Mouse (Mus musculus) liver, embryonic 12.5 days (tissue): Measurements from ENCODE around the gene Psmc3. TPM values are rescaled to one million over a fixed set of nuclear protein-coding genes. Genes with fewer than 3 reads are reported as not detected.
A peak's percentile ranks its signal among the peaks of the same experiment; 100 is the strongest.
"Not testable (repeated sequence)": the region's sequence is repeated elsewhere in the genome, so short reads cannot be mapped to it uniquely, and the experiment has no call there.

Experiments used
- ATAC-seq: fragments of 200-750 bp; cut with Nextera tagmentation; 2 replicates; pipeline ENCODE4 v1.8.0; 2017; ENCODE audit warnings: moderate number of reproducible peaks, mild to moderate bottlenecking, moderate library complexity
- H3K27ac ChIP-seq: fragments of 300-500 bp; sonication (generic); 2 replicates; pipeline ENCODE4 v1.5.1; 2016; ENCODE audit warnings: mild to moderate bottlenecking
- H3K27me3 ChIP-seq: fragments of 300-500 bp; sonication (generic); replicated peaks from 2 replicates; pipeline ENCODE4 v1.6.1; 2016; ENCODE audit warnings: mild to moderate bottlenecking, moderate library complexity
- H3K36me3 ChIP-seq: fragments of 300-500 bp; sonication (generic); 2 replicates; pipeline ENCODE4 v1.6.1; 2016; ENCODE audit warnings: mild to moderate bottlenecking, moderate library complexity
- H3K4me1 ChIP-seq: fragments of 300-500 bp; sonication (generic); 2 replicates; pipeline ENCODE4 v1.6.1; 2016
- H3K4me2 ChIP-seq: fragments of 300-500 bp; sonication (generic); 2 replicates; pipeline ENCODE4 v1.6.1; 2016; ENCODE audit warnings: mild to moderate bottlenecking, moderate library complexity
- H3K4me3 ChIP-seq: fragments of 300-500 bp; sonication (generic); 2 replicates; pipeline ENCODE4 v1.5.1; 2016; ENCODE audit warnings: mild to moderate bottlenecking, moderate library complexity
- H3K9ac ChIP-seq: fragments of 300-500 bp; sonication (generic); 2 replicates; pipeline ENCODE4 v1.6.1; 2016; ENCODE audit warnings: mild to moderate bottlenecking, moderate library complexity
- H3K9me3 ChIP-seq: fragments of 300-500 bp; sonication (generic); replicated peaks from 2 replicates; pipeline ENCODE4 v1.6.1; 2016; ENCODE audit warnings: mild to moderate bottlenecking, moderate library complexity
- WGBS: fragments of 180-500 bp; shearing (Covaris S2); methylation state at CpG from one replicate; pipeline ENCODE4 v1.1.7; 2016; ENCODE audit not compliant: insufficient replicate concordance; 5-methylcytosine and 5-hydroxymethylcytosine counted together
- polyA plus RNA-seq: library from polyadenylated mRNA; unstranded; fragments of >200 nt; fragmentation: Nextera tagmentation; extraction: Ambion mirVana; gene quantifications from 2 replicates; pipeline ENCODE4 v1.2.1, GENCODE M21; 2016

The Psmc3 gene
- polyA plus RNA-seq, 1 experiment from 2014 or later, result 223 TPM

DNA sequence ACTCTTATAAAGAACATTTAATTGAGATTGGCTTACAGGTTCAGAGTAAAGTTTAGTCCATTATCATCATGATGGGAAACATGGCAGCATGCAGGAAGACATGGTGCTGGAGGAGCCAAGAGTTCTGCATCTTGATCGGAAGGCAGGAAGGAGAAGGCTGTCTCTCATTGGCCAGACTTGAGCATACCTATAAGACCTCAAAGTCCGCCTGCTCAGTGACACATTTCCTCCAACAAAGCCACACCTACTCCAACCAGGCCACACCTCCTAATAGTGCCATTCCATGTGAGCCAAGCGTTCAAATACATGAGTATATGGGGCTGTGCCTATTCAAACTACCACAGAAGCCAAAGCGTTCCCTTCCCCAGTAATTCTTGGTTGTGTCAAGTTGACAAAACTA lies 22.6 kb upstream of the Psmc3 start:
- H3K4me1 ChIP-seq, result peaks cover 45% of the 10 kb centered on the region
- no peaks in the 10 kb centered on the region for H3K27me3 ChIP-seq
- H3K36me3 ChIP-seq, result 0 out of 2 replicates have a peak, but pooled peaks cover 3% of the 10 kb centered on the region
- H3K9me3 ChIP-seq, result no peaks in the 10 kb centered on the region
- no peak overlapping the region for H3K9ac ChIP-seq
- WGBS, result 72% methylated on average over 4 of the region's 4 CpGs
- no peak for ATAC-seq
- no peak overlapping the region for H3K4me2 ChIP-seq
- no peak overlapping the region for H3K4me3 ChIP-seq
- H3K27ac ChIP-seq, result no peak overlapping the region

DNA sequence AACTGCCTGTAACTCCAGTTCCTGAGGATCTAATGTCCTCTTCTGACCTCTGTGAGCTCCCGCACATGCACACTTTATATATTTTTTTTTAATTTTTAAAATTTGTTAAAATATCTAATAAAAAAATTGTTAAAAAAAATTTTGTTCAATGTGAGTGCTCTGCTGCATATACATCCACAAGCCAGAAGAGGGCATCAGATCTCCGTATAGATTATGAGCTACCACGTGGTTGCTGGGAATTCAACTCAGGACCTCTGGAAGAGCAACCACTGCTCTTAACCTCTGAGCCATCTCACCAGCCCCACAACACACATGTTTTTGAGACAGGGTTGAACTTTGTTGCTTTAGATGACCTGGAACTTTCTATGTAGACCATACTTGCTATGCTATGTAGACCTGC lies 20.8 kb upstream of the Psmc3 start:
- Histone ChIP-seq H3K9me3 (no peaks in the 10 kb centered on the region), H3K27ac (no peak overlapping the region), H3K4me1 (peaks cover 27% of the 10 kb centered on the region), H3K36me3 (0 out of 2 replicates have a peak, but pooled peaks cover 3% of the 10 kb centered on the region), H3K4me3 (no peak overlapping the region), H3K9ac (no peak overlapping the region), H3K27me3 (no peaks in the 10 kb centered on the region), H3K4me2 (no peak overlapping the region)
- WGBS, result 13% methylated on average over 3 of the region's 3 CpGs
- ATAC-seq, result no peak

GRCm38 (mm10) chr2:91035385-91035784 lies 18.4 kb upstream of the Psmc3 start, which contains the start of gene Rapsn:
TSS of gene Rapsn (plus strand) at chr2:91035620.
- ATAC-seq, result no peak
- H3K36me3 ChIP-seq, result no peaks in the 10 kb centered on the region

DNA sequence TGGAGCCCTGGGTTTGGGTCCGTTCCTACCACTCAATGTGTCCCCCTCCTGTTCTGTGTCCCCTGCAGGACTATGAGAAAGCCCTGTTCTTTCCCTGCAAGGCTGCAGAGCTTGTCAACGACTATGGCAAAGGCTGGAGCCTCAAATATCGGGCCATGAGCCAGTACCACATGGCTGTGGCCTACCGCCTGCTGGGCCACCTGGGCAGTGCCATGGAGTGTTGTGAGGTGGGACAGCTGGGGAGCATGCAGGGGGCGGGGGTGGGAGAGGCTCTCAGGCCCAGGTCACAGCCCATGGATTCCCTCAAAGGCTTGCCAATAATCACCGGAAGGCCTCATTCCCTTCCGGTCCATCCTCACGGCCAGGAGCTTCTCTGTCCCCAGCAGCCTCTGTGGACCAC lies 12.0 kb upstream of the Psmc3 start:
- no peak for ATAC-seq
- no peak overlapping the region for H3K9ac ChIP-seq
- no peaks in the 10 kb centered on the region for H3K27me3 ChIP-seq
- peaks cover 39% of the 10 kb centered on the region for H3K4me1 ChIP-seq
- H3K9me3 ChIP-seq, result no peaks in the 10 kb centered on the region
- no peaks in the 10 kb centered on the region for H3K36me3 ChIP-seq
- 71% methylated on average over 8 of the region's 8 CpGs for WGBS
- no peak overlapping the region for H3K4me3 ChIP-seq
- no peak overlapping the region for H3K4me2 ChIP-seq
- 0 out of 2 replicates have a peak overlapping the region, but pooled peaks have one; percentile 1 for H3K27ac ChIP-seq

More at GRCm38 (mm10) chr2:91035385-91035784, 18.4 kb upstream of the Psmc3 start, which contains the start of gene Rapsn:
- WGBS, result 72% methylated on average over 9 of the region's 9 CpGs
- Histone ChIP-seq H3K9ac (no peak within 1 kb of the TSS), H3K4me2 (no peak within 1 kb of the TSS), H3K27me3 (no peaks in the 10 kb centered on the region), H3K9me3 (no peaks in the 10 kb centered on the region), H3K27ac (no peak within 1 kb of the TSS), H3K4me1 (peaks cover 11% of the 10 kb centered on the region), H3K4me3 (no peak within 1 kb of the TSS)

DNA sequence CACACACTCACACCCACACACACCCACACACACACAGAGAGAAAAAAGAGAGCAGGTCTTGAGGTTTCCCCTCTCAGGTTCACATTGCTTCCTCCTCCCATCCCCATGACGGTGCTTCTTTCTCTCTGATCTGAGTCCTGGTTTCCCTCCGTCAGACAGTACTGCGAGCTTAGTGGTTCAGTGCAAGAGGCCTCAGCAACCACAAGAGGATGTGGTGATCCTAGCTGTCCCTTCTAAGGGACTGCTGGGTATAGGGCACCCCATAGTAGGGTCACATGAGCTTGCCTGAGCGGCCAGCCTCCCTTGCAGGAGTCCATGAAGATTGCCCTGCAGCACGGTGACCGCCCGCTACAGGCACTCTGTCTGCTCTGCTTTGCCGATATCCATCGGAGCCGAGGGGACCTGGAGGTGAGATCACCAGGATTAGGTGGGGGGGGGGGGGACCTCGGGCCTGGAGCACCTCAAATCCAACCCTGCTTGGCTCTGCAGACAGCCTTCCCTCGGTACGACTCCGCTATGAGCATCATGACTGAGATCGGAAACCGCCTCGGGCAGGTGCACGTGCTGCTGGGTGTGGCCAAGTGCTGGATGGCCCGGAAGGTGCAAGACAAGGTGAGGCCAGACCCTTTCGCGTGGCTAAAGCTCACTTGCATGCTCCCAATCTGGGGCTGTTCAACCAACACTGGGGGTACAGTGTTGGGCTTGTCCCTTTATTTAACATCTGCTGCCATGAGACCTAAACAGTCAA lies 11.0 kb upstream of the Psmc3 start:
- Histone ChIP-seq H3K27ac (no peak overlapping the region), H3K4me2 (peak overlapping the region; percentile 37), H3K4me3 (no peak overlapping the region), H3K27me3 (no peaks in the 10 kb centered on the region), H3K9me3 (no peaks in the 10 kb centered on the region), H3K36me3 (no peaks in the 10 kb centered on the region), H3K9ac (no peak overlapping the region), H3K4me1 (peaks cover 46% of the 10 kb centered on the region)
- 41% methylated on average over 21 of the region's 21 CpGs for WGBS
- peak; percentile 43 for ATAC-seq

DNA sequence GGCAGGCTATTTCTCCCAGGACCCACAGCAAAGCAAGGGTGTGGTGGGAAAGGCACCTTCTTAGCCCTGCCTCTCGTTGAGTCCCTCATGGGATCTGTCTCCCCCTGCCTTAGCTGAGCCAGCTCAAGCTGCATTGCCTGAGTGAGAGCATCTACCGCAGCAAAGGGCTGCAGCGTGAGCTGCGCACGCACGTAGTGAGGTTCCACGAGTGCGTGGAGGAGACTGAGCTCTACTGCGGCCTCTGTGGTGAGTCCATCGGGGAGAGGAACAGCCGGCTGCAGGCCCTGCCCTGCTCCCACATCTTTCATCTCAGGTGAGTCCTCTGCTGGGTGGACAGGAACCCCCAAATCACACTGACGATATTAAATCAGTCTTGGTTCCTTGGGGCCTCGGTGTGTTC lies 9.1 kb upstream of the Psmc3 start:
- no peaks in the 10 kb centered on the region for H3K9me3 ChIP-seq
- no peaks in the 10 kb centered on the region for H3K27me3 ChIP-seq
- H3K36me3 ChIP-seq, result no peaks in the 10 kb centered on the region
- no peak for ATAC-seq
- no peak overlapping the region for H3K9ac ChIP-seq
- 74% methylated on average over 13 of the region's 13 CpGs for WGBS
- peaks cover 51% of the 10 kb centered on the region for H3K4me1 ChIP-seq
- H3K4me3 ChIP-seq, result no peak overlapping the region
- H3K4me2 ChIP-seq, result no peak overlapping the region
- H3K27ac ChIP-seq, result no peak overlapping the region

DNA sequence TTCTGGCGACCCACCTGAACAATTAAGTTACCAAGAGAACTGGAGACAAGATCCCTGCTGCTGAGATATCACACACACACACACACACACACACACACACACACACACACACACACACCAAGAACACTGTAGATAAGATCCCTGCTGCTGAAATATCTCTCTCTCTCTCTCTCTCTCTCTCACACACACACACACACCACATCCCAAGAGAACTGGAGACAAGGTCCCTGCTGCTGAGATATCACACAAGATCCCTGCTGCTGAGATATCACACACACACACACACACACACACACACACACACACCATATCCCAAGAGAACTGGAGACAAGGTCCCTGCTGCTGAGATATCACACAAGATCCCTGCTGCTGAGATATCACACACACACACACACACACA lies 8.0 kb upstream of the Psmc3 start:
- not testable (repeated sequence) for H3K9me3 ChIP-seq, H3K27me3 ChIP-seq, H3K36me3 ChIP-seq, H3K4me3 ChIP-seq, H3K9ac ChIP-seq, H3K4me2 ChIP-seq
- ATAC-seq, result peak; percentile 72
- Histone ChIP-seq H3K4me1 (peaks cover 51% of the 10 kb centered on the region), H3K27ac (peak overlapping the region; percentile 57)
- WGBS, result 40% methylated on average over 1 of the region's 1 CpGs

GRCm38 (mm10) chr2:91047359-91047758 lies 6.5 kb upstream of the Psmc3 start:
- no peak overlapping the region for H3K9ac ChIP-seq
- ATAC-seq, result no peak
- H3K9me3 ChIP-seq, result no peaks in the 10 kb centered on the region
- H3K4me1 ChIP-seq, result peaks cover 57% of the 10 kb centered on the region
- no peak overlapping the region for H3K4me2 ChIP-seq
- no peaks in the 10 kb centered on the region for H3K36me3 ChIP-seq
- H3K4me3 ChIP-seq, result no peak overlapping the region
- no peaks in the 10 kb centered on the region for H3K27me3 ChIP-seq
- no peak overlapping the region for H3K27ac ChIP-seq
- WGBS, result 73% methylated on average over 9 of the region's 9 CpGs

DNA sequence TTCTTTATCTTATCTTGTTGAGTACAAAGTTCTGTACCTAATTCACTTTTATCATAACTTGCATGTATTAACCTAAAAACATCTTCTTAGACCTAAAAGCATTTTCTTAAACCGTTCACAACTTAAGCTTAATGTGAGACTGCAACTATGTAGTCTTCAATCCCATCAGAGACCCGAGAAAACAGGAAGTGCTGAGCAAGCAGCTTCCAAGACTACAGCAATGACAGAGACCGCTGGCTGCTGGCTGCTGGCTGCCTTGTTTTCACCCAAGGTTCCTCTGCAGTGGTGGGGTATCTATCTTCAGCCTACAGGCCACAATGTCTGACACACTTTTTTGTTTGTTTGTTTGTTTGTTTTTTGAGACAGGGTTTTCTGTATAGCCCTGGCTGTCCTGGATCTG lies 1.9 kb upstream of the Psmc3 start:
- no peak for ATAC-seq
- WGBS, result 35% methylated on average over 3 of the region's 3 CpGs
- H3K27ac ChIP-seq, result 0 out of 2 replicates have a peak overlapping the region, but pooled peaks have one; percentile 0
- peaks cover 21% of the 10 kb centered on the region for H3K36me3 ChIP-seq
- no peaks in the 10 kb centered on the region for H3K9me3 ChIP-seq
- 0 out of 2 replicates have a peak overlapping the region, but pooled peaks have one; percentile 11 for H3K4me2 ChIP-seq
- no peak overlapping the region for H3K4me3 ChIP-seq
- no peak overlapping the region for H3K9ac ChIP-seq
- H3K27me3 ChIP-seq, result no peaks in the 10 kb centered on the region
- H3K4me1 ChIP-seq, result peaks cover 41% of the 10 kb centered on the region

- Histone ChIP-seq H3K4me3 (peak overlapping the region; percentile 93; the same call in 1 of the 2 replicates), H3K27ac (0 out of 2 replicates have a peak overlapping the region, but pooled peaks have one; percentile 81), H3K4me2 (peak overlapping the region; percentile 84)
Observed at GRCm38 (mm10) chr2:91052752-91053151, 1.1 kb upstream of the Psmc3 start.

DNA sequence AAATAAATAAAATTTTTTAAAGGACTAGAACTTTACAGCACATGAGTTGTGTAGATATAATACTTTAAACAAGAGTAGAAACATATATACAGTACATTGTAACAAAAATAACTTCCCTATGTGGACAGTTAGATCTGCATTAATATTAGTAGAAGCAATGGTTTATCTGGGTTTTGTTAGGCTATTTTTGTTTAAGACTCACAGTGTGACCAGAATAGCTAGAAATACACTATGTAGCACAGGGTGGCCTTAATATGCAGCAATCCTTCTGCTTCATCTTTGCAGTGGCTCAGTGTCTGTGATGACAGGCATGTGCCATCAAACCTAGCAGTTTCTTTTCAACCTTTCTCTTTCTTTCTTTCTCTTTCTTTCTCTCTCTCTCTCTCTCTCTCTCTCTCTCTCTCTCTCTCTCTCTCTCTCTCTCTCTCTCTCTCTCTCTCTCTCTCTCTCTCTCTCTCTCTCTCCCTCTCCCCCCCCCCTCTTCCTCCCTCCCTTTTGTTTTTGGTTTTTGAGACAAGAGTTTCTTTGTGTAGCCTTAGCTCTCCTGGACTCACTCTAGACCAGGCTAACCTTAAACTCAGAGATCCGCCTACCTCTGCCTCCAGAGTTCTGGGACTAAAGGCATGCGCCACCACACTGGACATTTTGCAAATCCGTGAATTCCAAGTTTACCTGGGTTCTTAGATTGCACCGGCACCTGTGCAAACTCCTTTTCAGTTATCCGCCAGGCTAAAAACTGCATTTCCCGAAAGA lies 452 bp upstream of the Psmc3 start:
- ATAC-seq, result peak; percentile 42
- peak overlapping the region; percentile 81 for H3K27ac ChIP-seq
- H3K9ac ChIP-seq, result peak overlapping the region; percentile 90
- peak overlapping the region; percentile 84 for H3K4me2 ChIP-seq
- peak overlapping the region; percentile 93 for H3K4me3 ChIP-seq
- H3K36me3 ChIP-seq, result peaks cover 36% of the 10 kb centered on the region
- under 1% methylated on average over 6 of the region's 6 CpGs for WGBS
- no peaks in the 10 kb centered on the region for H3K27me3 ChIP-seq
- H3K9me3 ChIP-seq, result no peaks in the 10 kb centered on the region
- H3K4me1 ChIP-seq, result peaks cover 35% of the 10 kb centered on the region

More at GRCm38 (mm10) chr2:91052752-91053151, 1.1 kb upstream of the Psmc3 start:
- WGBS, result 48% methylated on average over 2 of the region's 2 CpGs
- H3K27me3 ChIP-seq, result no peaks in the 10 kb centered on the region
- no peaks in the 10 kb centered on the region for H3K9me3 ChIP-seq
- peaks cover 30% of the 10 kb centered on the region for H3K36me3 ChIP-seq
- H3K9ac ChIP-seq, result peak overlapping the region; percentile 25; the same call in 1 of the 2 replicates
- peaks cover 35% of the 10 kb centered on the region for H3K4me1 ChIP-seq
- no peak for ATAC-seq

DNA sequence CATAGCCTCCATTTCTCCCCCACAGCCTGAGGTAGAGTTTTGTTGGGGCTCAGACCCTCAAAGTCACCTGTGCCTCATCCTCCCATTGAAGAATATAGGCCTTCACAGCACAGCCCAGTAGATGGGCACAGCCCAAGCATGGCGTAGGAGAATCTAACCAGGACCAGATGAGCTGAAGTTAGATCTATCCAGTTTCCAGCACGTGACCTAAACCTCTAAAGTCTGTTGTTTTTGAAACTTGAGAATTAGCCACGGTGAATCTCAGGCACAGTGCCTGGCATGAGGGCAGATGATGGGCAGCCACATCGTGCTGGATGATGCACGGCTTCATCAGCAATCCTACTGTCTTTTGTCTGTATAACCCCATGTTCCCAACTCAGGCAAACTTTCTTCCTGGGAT lies 4.6 kb downstream of the Psmc3 start:
- WGBS, result 89% methylated on average over 5 of the region's 5 CpGs
- Histone ChIP-seq H3K4me3 (no peak overlapping the region), H3K9me3 (no peaks in the 10 kb centered on the region), H3K4me1 (peaks cover 43% of the 10 kb centered on the region), H3K27me3 (no peaks in the 10 kb centered on the region), H3K9ac (no peak overlapping the region), H3K4me2 (no peak overlapping the region), H3K27ac (no peak overlapping the region), H3K36me3 (peaks cover 84% of the 10 kb centered on the region)
- ATAC-seq, result no peak
